Mouse (Mus musculus) adrenal gland, adult 8-10 months (tissue): ENCODE measurements around the gene Olfr716. TPM values are rescaled to one million over a fixed set of nuclear protein-coding genes. Genes with fewer than 3 reads are reported as not detected.
"Not testable (repeated sequence)": the region's sequence is repeated elsewhere in the genome, so short reads cannot be mapped to it uniquely, and the experiment has no call there.

Source experiments
- DNase-seq: peaks from one replicate; pipeline ENCODE4 v3.0.0; 2022
- total RNA-seq, 4 experiments: library from RNA; stranded (reverse); gene quantifications; 2 replicates each; pipeline ENCODE4 v1.2.4; 2022

The Olfr716 gene
- not detected for total RNA-seq

- DNase-seq = not testable (repeated sequence)
Observed at GRCm38 (mm10) chr7:107138027-107138426, at the start of gene Olfr716. Gene Olfr716, plus strand, starts transcription at chr7:107138327.

GRCm38 (mm10) chr7:107092920-107093319 is 45.2 kb upstream of the Olfr716 start, which contains the start of gene Olfr17:
Gene Olfr17, plus strand, starts transcription at chr7:107093220.
- DNase-seq = no peak

GRCm38 (mm10) chr7:107110269-107110668 is 27.9 kb upstream of the Olfr716 start, which contains the start of gene Olfr715b:
Gene Olfr715b, minus strand, starts transcription at chr7:107110369.
- not testable (repeated sequence) for DNase-seq

- DNase-seq = not testable (repeated sequence)
Observed at GRCm38 (mm10) chr7:107130983-107131382, 7.1 kb upstream of the Olfr716 start, which contains the start of gene Olfr715. Gene Olfr715, minus strand, starts transcription at chr7:107131083.

- DNase-seq = no peak
Observed at GRCm38 (mm10) chr7:107166690-107167089, 28.6 kb downstream of the Olfr716 start, which contains the start of gene Nlrp14. Gene Nlrp14, plus strand, starts transcription at chr7:107166990.

- DNase-seq = no peak
Observed at GRCm38 (mm10) chr7:107180406-107180805, 42.3 kb downstream of the Olfr716 start.

Other genes with a start within 250 kb of the Olfr716 start
- gene Olfr707, start 237.1 kb upstream of the Olfr716 start, total RNA-seq = not detected
- not detected for gene Olfr1532-ps1, start 230.3 kb upstream of the Olfr716 start, total RNA-seq
- not detected for gene Olfr709-ps1, start 206.1 kb upstream of the Olfr716 start, total RNA-seq
- not detected for gene Olfr710, start 190.0 kb upstream of the Olfr716 start, total RNA-seq
- gene Olfr6, start 174.4 kb upstream of the Olfr716 start, total RNA-seq = not detected
- not detected for gene Olfr711, start 162.9 kb upstream of the Olfr716 start, total RNA-seq
- not detected for gene Olfr2, start 132.3 kb upstream of the Olfr716 start, total RNA-seq
- not detected for gene Olfr713, start 107.2 kb upstream of the Olfr716 start, total RNA-seq
- not detected for gene Olfr714, start 67.3 kb upstream of the Olfr716 start, total RNA-seq
- gene Olfr17, start 45.1 kb upstream of the Olfr716 start, total RNA-seq = not detected
- gene Olfr715b, start 28.0 kb upstream of the Olfr716 start, total RNA-seq = not detected
- not detected for gene Olfr715, start 7.2 kb upstream of the Olfr716 start, total RNA-seq
- gene Nlrp14, start 28.7 kb downstream of the Olfr716 start, total RNA-seq = not detected
- not detected for gene Rbmxl2, start 71.1 kb downstream of the Olfr716 start, total RNA-seq
- 1 to 10 TPM; 1.9 to 4.2 (median 2.8) TPM for gene Syt9, start 232.4 kb downstream of the Olfr716 start, total RNA-seq